Mouse (Mus musculus): ENCODE data around the gene Poc1a. TPM values are rescaled to one million over a fixed set of nuclear protein-coding genes. Genes with fewer than 3 reads are reported as not detected.

Gene Poc1a
- total RNA-seq, 2 experiments from 2014 or later = 1.8 to 1.9 TPM

DNA sequence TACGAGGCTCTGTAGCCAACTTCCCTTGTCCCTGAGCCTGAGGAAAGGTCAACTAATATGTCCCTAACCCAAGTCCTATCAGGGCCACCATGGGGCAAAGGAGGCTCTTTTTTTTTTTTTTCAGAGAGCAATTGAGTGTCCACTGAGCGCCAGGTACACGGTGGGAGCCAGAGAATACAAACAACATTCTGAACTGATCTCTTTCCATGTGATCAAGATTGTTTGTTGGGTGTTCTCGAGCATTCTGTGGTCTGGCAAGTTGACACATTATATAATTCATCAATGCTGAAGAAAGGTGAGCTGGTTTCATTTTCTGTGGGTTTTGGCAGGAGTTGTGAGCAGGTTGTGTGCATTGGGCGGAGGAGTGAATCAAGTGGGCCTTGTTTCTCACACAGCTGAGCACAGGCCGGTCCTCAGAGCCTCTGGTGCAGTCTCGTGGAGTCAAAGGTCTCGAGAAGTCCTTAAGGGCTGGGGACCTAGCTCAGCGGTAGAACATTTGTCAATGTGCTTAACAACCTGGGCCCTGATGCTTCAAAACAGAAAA is 17.4 kb upstream of the Poc1a start:
- DNase-seq (ENCODE audit: low spot score) = no peak

DNA sequence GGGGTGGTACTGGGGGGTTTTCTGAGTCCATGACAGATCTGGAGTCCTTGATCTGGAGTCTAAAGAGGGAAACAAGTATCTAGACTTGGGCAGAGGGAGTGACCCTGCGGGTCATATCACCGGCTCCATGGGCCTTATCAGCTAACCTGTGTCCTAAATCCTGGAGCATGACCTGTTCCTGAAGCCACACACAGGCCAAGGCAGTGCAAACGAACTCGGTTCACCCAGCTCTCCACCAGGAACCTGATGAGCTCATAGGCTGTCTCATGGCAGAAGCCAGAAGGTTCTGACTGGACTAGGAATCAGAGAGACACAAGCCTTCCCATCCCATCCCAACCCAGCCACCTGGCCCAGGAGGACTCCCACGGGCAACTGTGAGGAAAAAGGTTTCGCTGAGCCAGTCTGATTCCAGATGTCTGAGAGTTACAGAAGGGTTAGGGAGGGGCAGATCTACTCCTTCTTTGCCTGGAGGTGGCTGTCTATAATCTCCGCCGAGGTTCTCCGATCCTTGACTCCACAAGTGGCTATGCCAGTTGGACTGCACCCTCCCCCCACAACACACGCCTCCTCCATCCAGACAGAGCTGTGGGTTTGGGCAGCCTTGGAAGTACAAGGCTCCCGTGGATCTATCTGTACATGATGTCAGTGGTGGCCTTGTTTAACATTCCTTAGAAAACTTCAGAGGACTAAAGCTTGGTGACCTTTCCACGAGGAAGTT is 15.3 kb upstream of the Poc1a start:
- DNase-seq (ENCODE audit: low spot score) = no peak

DNA sequence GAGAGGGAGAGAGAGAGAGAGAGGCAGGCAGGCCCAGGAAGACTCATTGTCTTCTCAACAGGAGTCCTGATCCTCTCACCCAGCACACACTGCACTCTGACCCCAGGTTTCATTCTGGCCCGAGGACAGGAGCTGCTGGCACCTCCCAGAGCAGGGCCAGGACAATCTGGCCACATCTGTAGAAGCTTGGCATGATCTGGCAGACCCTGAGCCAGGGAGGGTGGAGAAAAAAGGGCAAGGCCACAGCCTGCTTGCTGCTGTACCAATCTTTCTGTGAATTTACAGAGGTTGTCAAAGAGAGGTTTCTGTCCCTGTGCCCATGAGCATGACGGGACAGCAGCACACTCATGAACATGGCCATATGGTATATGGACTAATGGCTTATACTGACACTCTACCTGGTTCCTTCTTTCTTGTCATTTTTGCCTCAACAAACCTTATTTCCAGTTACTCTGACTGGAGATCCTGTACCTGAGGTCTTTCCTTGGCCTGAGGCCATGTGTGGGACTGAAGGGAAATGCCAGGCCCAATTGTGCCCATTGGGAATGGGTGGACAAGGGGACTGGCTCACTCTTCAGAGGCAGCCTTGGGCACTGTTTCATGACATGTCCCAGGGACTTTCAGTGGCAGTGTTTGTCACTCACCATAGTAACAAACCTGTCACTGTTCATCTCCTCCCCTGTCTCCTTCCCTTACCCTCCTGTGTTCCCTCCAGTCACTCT is 13.8 kb upstream of the Poc1a start:
- no peak for DNase-seq (ENCODE audit: low spot score)

DNA sequence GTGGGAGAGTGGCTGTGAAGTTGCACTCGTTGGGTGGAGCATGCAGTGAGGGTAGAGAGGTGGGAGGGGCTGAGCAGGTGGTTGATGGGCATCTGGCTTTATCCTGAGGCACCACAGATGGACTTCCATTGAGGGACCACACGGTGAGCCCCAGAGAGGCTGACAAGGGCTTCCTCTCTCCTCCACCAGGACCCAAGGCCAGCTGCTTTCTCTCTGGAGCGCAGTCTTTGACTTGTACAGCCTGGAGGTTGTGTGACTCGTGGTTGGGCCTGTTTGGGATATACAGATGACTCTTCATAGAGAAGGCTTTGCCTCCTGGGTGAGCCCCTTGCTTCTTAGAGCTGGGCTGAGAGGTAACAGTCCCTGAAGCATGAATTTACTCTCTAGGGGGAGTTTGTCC is 12.4 kb upstream of the Poc1a start:
- no peak for DNase-seq (ENCODE audit: low spot score)

DNA sequence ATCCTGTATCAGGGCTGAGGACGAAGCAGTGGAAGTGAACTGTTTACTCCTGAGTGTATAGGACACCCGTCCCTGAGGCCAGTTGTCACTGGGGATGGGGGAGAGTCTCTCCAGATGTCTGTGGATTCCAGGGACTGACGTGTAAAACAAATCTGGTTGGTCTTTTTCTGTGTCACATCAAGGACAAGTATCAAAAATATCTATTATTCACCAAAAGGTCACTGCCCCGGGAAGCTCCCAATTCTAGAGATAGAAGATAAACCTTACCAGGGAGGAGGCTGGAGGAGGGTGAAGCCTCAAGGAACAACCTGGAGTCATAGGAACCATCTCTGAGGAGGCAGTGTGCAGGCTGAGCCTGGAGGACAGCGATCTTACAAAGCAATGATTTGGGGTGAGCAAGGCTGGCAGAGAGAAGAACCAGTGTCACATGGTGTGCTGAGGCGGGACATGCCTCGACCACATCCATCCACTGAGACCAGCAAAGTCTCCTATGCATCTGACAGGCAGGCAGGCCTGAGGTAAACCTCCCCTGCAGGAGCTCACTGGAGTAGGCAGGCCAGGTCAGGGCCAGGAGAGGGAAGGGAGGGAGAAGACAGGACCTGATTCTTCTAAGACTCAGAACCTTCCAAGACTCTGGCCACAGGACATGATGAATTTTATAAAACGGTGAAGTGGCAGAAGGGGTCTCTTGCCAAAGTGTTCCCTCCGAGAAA is 11.6 kb upstream of the Poc1a start:
- no peak for DNase-seq (ENCODE audit: low spot score)

DNA sequence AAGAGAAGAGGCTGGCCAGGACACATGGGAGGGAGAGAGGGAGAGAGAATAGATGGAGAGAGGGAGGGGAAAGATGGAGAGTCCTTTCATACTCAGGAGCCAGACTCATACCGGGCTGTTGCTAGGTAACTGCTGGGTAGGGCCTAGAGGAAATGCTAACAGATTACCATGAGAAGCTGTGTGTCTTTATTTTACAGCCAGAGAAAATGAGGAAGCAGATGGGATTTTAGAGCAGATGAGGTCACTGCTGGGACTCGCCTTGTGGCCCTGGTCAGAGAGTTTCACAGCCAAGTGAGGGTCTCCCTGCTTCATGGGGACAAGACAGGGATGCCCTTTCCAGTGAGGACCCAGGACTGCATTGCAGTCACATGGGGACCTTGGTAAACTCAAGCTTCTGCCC is 11.0 kb upstream of the Poc1a start:
- DNase-seq (ENCODE audit: low spot score) = no peak

DNA sequence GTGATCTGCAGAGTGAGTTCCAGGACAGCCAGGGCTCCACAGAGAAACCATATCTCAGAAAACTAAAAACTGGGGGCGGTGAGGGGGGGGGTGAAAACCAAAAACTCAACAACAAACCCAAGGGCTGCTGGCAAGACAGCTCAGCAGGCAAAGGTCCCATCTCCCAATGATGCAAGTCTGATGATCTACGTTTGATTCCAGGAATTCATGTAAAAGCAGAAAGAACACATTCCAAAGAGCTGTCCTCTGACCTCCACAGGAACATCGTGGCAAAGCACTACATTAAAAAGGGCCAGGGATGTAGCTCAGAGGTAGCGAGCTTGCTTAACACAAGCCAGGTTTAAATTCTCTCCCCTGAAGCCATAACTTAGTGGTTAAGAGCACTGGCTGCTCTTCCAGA is 10.2 kb upstream of the Poc1a start:
- DNase-seq (ENCODE audit: low spot score) = no peak

DNA sequence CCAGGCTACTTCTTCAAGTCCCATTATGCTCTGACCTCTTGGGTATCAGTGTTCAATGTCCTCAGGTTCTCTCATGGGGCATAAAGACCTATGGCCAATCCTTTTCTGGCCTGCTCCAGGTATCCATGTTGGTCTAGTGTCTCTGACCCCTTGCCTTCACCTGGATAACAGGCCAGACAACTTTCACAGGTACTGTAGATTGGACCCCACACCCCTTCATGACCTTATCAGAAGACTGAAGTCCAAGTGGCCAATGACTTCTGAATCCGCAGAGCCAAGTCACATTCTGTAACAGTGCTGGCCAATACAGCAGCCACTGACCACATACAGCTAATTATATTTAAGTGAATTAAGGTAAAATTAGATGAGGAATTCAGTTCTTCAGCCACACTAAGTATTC is 8.6 kb upstream of the Poc1a start:
- DNase-seq (ENCODE audit: low spot score) = no peak

DNA sequence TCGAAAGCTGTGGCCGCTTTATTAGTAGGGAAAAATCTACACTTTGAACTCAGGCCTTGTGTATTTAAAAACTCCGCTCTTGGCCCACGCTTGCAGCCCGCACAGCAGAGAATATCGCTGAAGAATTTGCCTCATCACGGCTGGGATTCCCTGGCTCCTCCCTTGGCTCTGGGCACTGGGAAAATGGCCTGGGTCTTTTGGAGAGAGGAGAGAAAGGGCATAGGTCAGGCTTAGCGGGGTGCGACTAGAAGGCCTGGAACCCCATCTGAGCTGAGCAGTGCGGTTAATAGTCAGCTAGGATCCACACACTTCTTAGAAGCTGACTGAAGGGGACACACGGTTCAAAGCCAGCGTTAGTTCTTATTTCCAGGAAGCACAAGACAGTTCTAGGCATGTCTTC is 7.6 kb upstream of the Poc1a start:
- DNase-seq (ENCODE audit: low spot score) = no peak

DNA sequence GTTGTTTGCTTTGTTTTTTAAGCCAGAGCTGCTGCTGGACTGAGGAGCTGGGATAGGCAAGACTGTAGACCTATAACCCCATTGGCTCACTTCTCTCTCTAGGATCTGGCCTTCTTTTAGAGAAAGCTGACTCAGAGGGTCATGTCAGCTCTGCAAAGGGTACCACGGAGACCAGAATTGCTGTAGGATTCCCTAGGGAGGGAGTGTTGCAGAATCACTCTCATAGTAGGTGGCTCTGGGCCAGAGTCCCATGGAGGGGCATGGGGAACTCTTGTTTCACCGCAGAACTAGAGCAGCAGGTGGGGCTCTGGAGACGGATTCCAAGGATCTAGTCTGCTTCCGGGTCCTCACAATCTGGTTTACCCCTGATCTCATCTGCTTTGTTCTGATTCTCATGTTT is 7.1 kb upstream of the Poc1a start:
- no peak for DNase-seq (ENCODE audit: low spot score)

DNA sequence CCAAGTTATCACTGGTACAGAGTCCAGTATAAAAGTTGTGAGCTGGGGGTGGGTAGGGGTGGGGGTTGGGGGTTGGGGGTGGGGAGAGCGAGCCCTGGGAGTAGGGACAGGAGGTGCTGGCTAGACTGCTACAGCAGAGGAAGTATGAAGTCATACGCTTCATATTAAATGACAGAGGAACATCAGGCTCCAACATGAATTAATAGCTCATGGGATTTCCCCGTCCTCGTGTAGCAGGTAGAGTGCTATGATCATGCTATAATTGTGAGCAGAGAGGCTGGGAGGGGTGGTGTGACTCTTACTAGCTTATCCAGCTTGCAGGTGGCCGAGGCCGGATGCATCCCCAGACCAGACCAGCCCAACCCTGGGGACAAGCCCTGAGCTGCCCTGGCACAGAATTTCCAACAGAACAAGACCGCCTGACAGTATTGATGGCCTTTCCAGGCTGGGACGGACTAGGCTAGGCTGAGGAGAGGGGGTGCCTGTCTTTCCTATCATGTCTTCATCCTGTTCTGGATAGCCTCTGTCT is 6.1 kb upstream of the Poc1a start:
- DNase-seq (ENCODE audit: low spot score) = no peak

DNA sequence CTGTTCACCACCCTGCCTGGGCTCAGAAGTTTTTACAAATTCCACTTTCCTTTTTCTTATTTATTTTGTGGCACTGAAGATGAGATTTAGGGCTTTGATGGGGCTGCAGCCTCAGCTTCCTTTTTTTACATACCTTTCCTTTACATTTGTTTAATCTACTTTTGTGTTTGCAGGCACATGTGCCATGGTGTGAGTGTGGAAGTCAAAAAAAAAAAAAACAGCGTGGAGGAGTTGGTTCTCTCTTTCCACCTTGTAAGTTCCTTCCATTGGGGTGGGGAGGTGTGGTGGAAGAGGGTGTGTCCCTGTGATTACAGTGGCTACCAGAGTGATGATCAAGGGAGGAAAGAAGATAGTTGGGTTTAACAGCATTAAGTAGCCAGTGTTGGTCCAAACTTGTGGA is 5.1 kb upstream of the Poc1a start:
- DNase-seq (ENCODE audit: low spot score) = no peak

DNA sequence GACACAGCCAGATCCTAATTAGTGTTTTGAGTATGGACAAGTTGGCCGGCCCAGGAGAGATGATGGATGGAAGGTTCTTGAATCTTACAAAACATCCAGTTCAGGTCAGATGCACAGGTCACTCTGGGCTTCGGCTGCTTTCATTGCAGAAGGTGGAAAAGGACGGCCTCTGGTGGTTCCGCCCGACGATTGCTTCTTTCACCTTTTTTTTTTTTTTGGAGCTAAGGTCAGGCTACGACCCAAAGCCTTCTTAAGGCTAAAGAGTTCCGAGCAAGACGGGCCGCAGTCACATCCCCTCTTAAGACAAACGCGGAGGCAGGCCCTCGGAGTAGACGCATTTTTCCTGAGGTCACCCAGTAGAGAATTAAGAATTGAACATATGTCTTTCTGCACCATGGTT is 475 bp upstream of the Poc1a start:
- DNase-seq (ENCODE audit: low spot score) = peak; percentile 62

DNA sequence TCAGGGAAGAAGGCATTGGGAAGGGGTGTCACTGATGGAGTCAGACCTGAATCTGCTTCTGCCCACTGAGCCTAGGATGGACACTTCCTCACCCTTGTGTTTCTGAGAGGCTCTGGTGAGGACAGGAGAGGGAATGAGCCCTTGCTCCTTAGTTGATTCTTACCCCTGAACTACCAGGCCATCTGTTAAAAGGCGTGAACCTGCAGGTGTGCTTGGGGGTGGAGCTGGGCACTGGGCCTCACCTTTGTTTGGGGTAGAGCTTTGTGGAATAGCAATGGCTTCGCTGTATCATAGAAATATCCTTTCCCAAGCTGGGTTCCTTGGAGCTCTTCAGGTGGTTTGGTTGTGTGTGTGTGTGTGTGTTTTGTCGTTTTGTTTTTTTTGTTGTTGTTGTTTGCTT is 1.2 kb downstream of the Poc1a start:
- DNase-seq (ENCODE audit: low spot score) = no peak

DNA sequence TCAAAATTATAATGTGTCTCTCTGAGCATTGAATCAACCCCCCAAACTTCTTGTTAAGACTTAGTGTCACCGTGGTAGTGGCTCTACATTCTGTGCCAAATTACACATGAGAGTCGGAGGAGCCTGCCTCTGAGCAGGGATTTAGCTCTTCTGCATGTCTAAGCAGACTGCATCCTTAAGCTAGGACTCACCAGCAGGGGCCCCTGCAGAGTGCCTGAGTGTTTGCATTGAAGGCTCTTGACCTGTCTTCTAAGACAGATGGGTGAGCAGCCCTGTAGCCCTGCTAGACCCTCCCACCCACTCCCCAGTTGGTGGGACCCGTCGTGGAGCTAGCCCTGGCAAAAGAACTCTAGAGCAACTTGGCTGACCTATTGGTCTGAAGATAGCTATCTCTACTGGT is 6.3 kb downstream of the Poc1a start:
- DNase-seq (ENCODE audit: low spot score) = no peak

DNA sequence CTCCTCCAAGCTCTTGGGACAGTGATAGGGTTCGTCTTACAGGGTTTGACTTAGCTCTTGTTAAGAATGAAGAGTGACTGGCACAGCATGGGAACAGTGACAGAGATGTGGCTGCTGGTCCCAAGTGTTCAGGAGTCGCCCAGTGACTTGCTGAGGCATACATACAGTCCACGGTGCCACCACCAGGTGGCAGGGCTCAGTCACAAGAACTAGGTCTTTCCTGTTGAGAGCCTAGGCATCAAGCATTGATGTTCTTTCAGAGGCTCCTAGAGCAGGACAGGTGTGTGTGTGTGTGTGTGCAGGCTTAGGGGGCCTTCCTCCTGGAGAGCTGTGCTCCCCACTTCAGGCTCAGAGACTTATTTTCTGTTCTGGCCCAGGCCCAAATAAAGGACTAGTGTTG is 8.0 kb downstream of the Poc1a start:
- DNase-seq (ENCODE audit: low spot score) = peak; percentile 72

DNA sequence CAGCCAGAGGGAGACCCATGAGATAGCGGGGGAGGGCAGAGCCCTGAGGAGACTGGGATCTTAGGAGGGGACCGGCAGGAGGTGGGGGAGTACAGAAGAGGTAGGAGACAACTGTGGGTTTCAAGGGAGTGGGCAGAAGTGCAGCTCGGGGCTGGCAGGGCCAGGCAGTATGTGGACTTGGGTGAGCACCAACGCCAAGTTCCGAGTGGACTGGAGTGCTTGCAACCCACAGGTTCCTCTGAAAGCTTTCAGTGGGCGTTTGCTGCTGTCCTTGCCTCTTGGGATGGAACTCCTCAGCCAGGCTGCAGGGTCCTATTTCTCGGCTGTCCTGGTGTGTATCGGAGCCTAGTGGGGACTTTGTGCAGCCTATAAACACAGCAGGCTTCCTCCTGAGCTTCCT is 9.0 kb downstream of the Poc1a start:
- no peak for DNase-seq (ENCODE audit: low spot score)

DNA sequence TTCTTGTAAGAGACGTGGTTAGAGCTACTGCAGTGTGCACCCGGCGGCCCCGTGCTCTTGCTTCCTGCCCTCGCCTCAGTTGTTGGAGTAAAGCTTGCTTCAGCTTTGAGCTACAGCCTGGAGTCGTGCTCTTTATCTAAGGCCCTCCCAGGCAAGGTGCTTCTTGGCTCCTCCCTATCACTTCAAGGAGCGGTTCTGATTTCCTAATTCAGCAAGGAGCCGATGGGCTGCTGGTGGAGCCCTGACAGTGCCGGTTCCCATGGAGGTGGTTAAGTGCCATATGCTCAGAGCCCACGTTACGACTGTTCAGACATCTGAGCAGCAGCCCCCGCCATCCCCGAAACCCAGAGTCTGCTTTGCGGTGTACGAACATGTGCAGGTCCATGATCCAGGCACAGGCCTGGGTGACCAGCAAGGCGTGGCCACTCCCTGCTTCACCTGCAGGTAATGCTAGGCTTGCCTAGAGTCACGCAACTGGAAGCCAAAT is 9.8 kb downstream of the Poc1a start:
- no peak for DNase-seq (ENCODE audit: low spot score)

DNA sequence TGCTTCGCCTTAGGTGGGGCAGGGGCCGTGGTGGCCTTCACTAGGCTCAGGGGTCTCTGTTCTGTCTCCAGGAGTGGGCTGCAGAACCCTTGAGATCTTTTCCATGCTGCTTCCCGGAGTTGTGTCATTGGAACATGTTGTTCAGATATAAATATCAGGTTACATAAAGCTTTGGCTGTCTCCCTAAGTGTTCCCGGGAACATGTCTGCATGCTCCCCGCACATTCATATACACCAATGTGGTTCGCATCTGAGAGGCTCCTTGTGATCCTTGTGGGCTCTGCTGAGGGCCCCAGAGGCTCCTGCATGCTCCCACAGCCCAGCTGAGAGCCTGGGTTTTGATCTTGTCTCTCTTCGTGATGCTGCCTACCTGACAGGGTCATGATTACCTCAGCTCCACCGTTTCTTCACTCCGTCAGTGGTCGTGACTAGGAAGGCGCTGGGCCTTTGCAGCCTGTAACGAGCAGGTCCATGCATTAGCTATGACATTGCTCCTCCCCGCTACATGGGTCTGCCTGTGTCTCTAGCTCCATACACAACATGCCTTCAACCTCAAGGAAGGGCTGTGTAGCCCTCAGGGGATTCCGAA is 12.8 kb downstream of the Poc1a start:
- no peak for DNase-seq (ENCODE audit: low spot score)

DNA sequence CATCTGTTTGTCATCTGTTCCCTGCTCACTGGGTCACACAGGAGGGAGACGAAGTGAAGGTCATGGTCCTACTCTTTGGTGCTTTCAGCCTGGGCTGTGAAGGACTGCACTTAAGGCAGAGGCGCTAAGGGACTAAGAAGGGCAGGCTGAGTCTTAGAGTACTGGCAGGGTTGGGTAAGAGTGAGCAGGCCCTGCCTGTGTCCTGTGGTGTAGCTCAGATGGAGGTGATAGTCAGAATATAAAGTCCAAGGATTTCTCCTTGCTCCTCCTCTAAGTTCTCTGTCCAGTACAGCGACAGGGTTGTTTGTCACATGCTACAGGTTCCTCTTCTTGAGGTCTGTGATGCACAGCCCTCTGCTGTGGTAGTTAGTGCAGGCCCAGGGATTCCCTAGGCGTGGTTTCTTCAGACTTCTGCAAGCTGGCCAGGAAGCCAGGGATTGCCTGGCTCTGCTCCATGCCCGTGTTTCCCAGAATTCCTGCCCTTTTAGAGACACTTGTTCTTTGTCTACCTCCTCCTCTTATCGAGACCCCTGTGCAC is 15.8 kb downstream of the Poc1a start:
- no peak for DNase-seq (ENCODE audit: low spot score)

DNA sequence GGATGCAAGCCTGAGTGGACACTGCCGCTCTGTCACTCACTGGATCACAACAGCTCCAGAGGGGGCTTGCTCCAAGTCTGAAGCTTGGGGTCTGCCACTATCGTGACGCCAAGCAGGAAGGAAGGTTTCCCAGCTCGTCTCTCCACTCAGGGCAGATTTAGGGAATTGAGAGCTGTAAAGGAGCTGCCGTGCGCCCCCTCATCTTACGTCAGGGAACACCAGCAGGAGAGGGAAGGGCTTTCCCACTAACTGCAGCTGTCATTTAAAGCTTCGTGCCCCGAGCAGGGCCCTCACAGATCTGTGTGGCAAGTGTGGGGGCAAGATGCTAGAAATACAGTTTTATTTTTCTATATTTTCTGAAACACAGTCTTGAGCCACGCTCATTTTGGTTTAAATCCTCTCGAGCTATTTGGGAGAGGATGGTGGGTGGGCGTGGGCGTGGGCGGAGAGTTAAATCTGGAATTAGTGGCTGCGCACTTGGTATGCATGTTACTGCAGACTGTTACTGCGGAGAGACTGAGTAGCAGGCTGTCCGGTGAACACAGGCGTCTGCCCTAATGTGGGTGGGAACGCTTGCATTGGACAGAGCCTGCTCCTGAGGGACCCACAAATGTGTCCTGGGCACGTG is 19.4 kb downstream of the Poc1a start:
- no peak for DNase-seq (ENCODE audit: low spot score)

Measured in gastrocnemius, adult 18-20 months (tissue).